ENCODE assay signal across 8 mouse cellular contexts in genomic region chr2:138279641-138280040, GRCm38 (mm10). TPM values are rescaled to one million over a fixed set of nuclear protein-coding genes. Genes with fewer than 3 reads are reported as not detected.
A peak's percentile ranks its signal among the peaks of the same experiment; 100 is the strongest.
DNase-seq lines count a peak whose midpoint lies in the region; ATAC-seq lines count a peak whose summit lies in the region.

No protein-coding gene starts in this region.

- peak overlapping the region; percentile 7; the same call in 1 of the 2 replicates for H3K4me2 ChIP-seq in liver, embryonic 11.5 days
- no peak overlapping the region for H3K4me2 ChIP-seq in liver, embryonic 12.5 days
- peak overlapping the region; percentile 13; the same call in 1 of the 2 replicates for H3K4me2 ChIP-seq in embryonic facial prominence, embryonic 11.5 days (ENCODE audit: low read depth, low read length)
- peak overlapping the region; percentile 52 for H3K4me2 ChIP-seq in intestine, embryonic 14.5 days (ENCODE audit: low read length)
- peak overlapping the region; percentile 69 for H3K4me2 ChIP-seq in neural tube, embryonic 13.5 days

- no peak overlapping the region for H3K4me3 ChIP-seq in liver, embryonic 11.5 days (ENCODE audit: low read depth, low read length)
- H3K4me3 ChIP-seq in liver, embryonic 12.5 days: no peak overlapping the region
- no peak overlapping the region for H3K4me3 ChIP-seq in embryonic facial prominence, embryonic 11.5 days (ENCODE audit: low read depth, low read length)
- H3K4me3 ChIP-seq in intestine, embryonic 14.5 days (ENCODE audit: low read depth, low read length): peak overlapping the region; percentile 39
- peak overlapping the region; percentile 46 for H3K4me3 ChIP-seq in neural tube, embryonic 13.5 days

- ATAC-seq in liver, embryonic 11.5 days (replicated peaks; ENCODE audit: low FRiP score): 0 out of 2 replicates have a peak, but pooled peaks have one; percentile 9
- ATAC-seq in liver, embryonic 12.5 days: no peak
- ATAC-seq in embryonic facial prominence, embryonic 11.5 days (replicated peaks; ENCODE audit: insufficient number of reproducible peaks, low FRiP score, low TSS enrichment, low read depth): peak; percentile 36; the same call in 1 of the 2 replicates
- 0 out of 2 replicates have a peak, but pooled peaks have one; percentile 28 for ATAC-seq in intestine, embryonic 14.5 days (replicated peaks; ENCODE audit: low FRiP score, low TSS enrichment, low read depth)
- peak; percentile 41; the same call in 1 of the 2 replicates for ATAC-seq in neural tube, embryonic 13.5 days (ENCODE audit: low read depth)

- no peaks in the 10 kb centered on the region for H3K9me3 ChIP-seq in liver, embryonic 11.5 days (ENCODE audit: control insufficient read depth, low read length)
- H3K9me3 ChIP-seq in liver, embryonic 12.5 days (replicated peaks): no peaks in the 10 kb centered on the region
- H3K9me3 ChIP-seq in embryonic facial prominence, embryonic 11.5 days (replicated peaks; ENCODE audit: control insufficient read depth, low read length): no peaks in the 10 kb centered on the region
- no peaks in the 10 kb centered on the region for H3K9me3 ChIP-seq in intestine, embryonic 14.5 days (ENCODE audit: control insufficient read depth, low read length)
- H3K9me3 ChIP-seq in neural tube, embryonic 13.5 days: no peaks in the 10 kb centered on the region

- peaks cover 7% of the 10 kb centered on the region; the same call in 1 of the 2 replicates for H3K36me3 ChIP-seq in liver, embryonic 11.5 days (ENCODE audit: control insufficient read depth, insufficient read depth, low read length)
- H3K36me3 ChIP-seq in liver, embryonic 12.5 days: peaks cover 18% of the 10 kb centered on the region
- H3K36me3 ChIP-seq in embryonic facial prominence, embryonic 11.5 days (replicated peaks; ENCODE audit: control insufficient read depth, insufficient read depth, low read depth, low read length): no peaks in the 10 kb centered on the region; the same call in 1 of the 2 replicates
- peaks cover 29% of the 10 kb centered on the region for H3K36me3 ChIP-seq in intestine, embryonic 14.5 days (ENCODE audit: control insufficient read depth, insufficient read depth, low read length)
- peaks cover 14% of the 10 kb centered on the region for H3K36me3 ChIP-seq in neural tube, embryonic 13.5 days

- DNase-seq in liver, embryonic 11.5 days (ENCODE audit: low spot score): no peak
- DNase-seq in embryonic facial prominence, embryonic 11.5 days (ENCODE audit: low spot score): peak; percentile 34
- DNase-seq in intestine, embryonic 14.5 days (ENCODE audit: low spot score): no peak
- no peak for DNase-seq in layer of hippocampus, postnatal 36 days
- no peak for DNase-seq in frontal cortex, postnatal 25 days (ENCODE audit: low spot score in 2 of 2)
- no peak for DNase-seq in right cerebral cortex, postnatal 4 days

- H3K27ac ChIP-seq in liver, embryonic 11.5 days (ENCODE audit: low read depth, low read length): no peak overlapping the region
- no peak overlapping the region for H3K27ac ChIP-seq in liver, embryonic 12.5 days
- H3K27ac ChIP-seq in embryonic facial prominence, embryonic 11.5 days (replicated peaks; ENCODE audit: low read depth, low read length): no peak overlapping the region
- H3K27ac ChIP-seq in intestine, embryonic 14.5 days (ENCODE audit: low read depth): peak overlapping the region; percentile 80
- peak overlapping the region; percentile 72 for H3K27ac ChIP-seq in neural tube, embryonic 13.5 days (replicated peaks)

- no peaks in the 10 kb centered on the region for H3K27me3 ChIP-seq in liver, embryonic 11.5 days (replicated peaks; ENCODE audit: control insufficient read depth, insufficient read depth, low read length)
- H3K27me3 ChIP-seq in liver, embryonic 12.5 days (replicated peaks): no peaks in the 10 kb centered on the region
- no peaks in the 10 kb centered on the region for H3K27me3 ChIP-seq in embryonic facial prominence, embryonic 11.5 days (ENCODE audit: control insufficient read depth, insufficient read depth, low read length)
- no peaks in the 10 kb centered on the region for H3K27me3 ChIP-seq in intestine, embryonic 14.5 days (replicated peaks; ENCODE audit: control insufficient read depth, insufficient read depth, low read length)
- H3K27me3 ChIP-seq in neural tube, embryonic 13.5 days: no peaks in the 10 kb centered on the region

- H3K9ac ChIP-seq in liver, embryonic 11.5 days (ENCODE audit: low read depth, low read length): no peak overlapping the region
- H3K9ac ChIP-seq in liver, embryonic 12.5 days: no peak overlapping the region
- no peak overlapping the region for H3K9ac ChIP-seq in embryonic facial prominence, embryonic 11.5 days (replicated peaks; ENCODE audit: low read length)
- H3K9ac ChIP-seq in intestine, embryonic 14.5 days (ENCODE audit: low read length): peak overlapping the region; percentile 43
- peak overlapping the region; percentile 70 for H3K9ac ChIP-seq in neural tube, embryonic 13.5 days

- 70% methylated on average over 11 of the region's 11 CpGs for WGBS in liver, embryonic 11.5 days
- 68% methylated on average over 11 of the region's 11 CpGs for WGBS in liver, embryonic 12.5 days (ENCODE audit: insufficient replicate concordance)
- 55% methylated on average over 11 of the region's 11 CpGs for WGBS in embryonic facial prominence, embryonic 11.5 days
- WGBS in intestine, embryonic 14.5 days: 32% methylated on average over 11 of the region's 11 CpGs
- WGBS in neural tube, embryonic 13.5 days: 35% methylated on average over 11 of the region's 11 CpGs

- H3K4me1 ChIP-seq in liver, embryonic 11.5 days (replicated peaks; ENCODE audit: control insufficient read depth, insufficient read depth, low read length): peaks cover 6% of the 10 kb centered on the region
- H3K4me1 ChIP-seq in liver, embryonic 12.5 days: peaks cover 16% of the 10 kb centered on the region; the same call in 1 of the 2 replicates
- peaks cover 3% of the 10 kb centered on the region; the same call in 1 of the 2 replicates for H3K4me1 ChIP-seq in embryonic facial prominence, embryonic 11.5 days (ENCODE audit: control insufficient read depth, insufficient read depth, low read length)
- peaks cover 33% of the 10 kb centered on the region for H3K4me1 ChIP-seq in intestine, embryonic 14.5 days (replicated peaks; ENCODE audit: control insufficient read depth, insufficient read depth, low read length)
- peaks cover 48% of the 10 kb centered on the region for H3K4me1 ChIP-seq in neural tube, embryonic 13.5 days (replicated peaks)

RNA-seq across cellular contexts. Expression of gene Btbd3, which starts 23.3 kb away (rescaled TPM):
- 8.2 and 8.8 TPM in 2 replicates for polyA plus RNA-seq in liver, embryonic 11.5 days (2014; fragmentation: Nextera tagmentation; extraction: Ambion mirVana)
- polyA plus RNA-seq in liver, embryonic 12.5 days (2016; fragmentation: Nextera tagmentation; extraction: Ambion mirVana): 3.0 and 3.1 TPM in 2 replicates
- 20.3 and 22.6 TPM in 2 replicates for polyA plus RNA-seq in embryonic facial prominence, embryonic 11.5 days (2014; fragmentation: Nextera tagmentation; extraction: Ambion mirVana)
- polyA plus RNA-seq in intestine, embryonic 14.5 days (2014; fragmentation: Nextera tagmentation; extraction: Ambion mirVana): 32.4 and 34.3 TPM in 2 replicates
- polyA plus RNA-seq in neural tube, embryonic 13.5 days (2015; fragmentation: Nextera tagmentation; extraction: Ambion mirVana): 18.2 and 20.7 TPM in 2 replicates
- total RNA-seq in layer of hippocampus, postnatal 36 days (2021): 100 to 1,000 TPM; 198 to 207 TPM

Comparison
In these comparisons a context has a peak if more than half of its experiments do, and no peak if none do; other contexts are left out.
1. H3K27ac ChIP-seq: peak in intestine, embryonic 14.5 days (single experiment) and neural tube, embryonic 13.5 days (single experiment); none in liver, embryonic 11.5 days (single experiment), liver, embryonic 12.5 days (single experiment) and embryonic facial prominence, embryonic 11.5 days (single experiment).
2. H3K4me3 ChIP-seq: peak in intestine, embryonic 14.5 days (single experiment) and neural tube, embryonic 13.5 days (single experiment); none in liver, embryonic 11.5 days (single experiment), liver, embryonic 12.5 days (single experiment) and embryonic facial prominence, embryonic 11.5 days (single experiment).
3. H3K9ac ChIP-seq: peak in intestine, embryonic 14.5 days (single experiment) and neural tube, embryonic 13.5 days (single experiment); none in liver, embryonic 11.5 days (single experiment), liver, embryonic 12.5 days (single experiment) and embryonic facial prominence, embryonic 11.5 days (single experiment).